In the genomic region with DNA sequence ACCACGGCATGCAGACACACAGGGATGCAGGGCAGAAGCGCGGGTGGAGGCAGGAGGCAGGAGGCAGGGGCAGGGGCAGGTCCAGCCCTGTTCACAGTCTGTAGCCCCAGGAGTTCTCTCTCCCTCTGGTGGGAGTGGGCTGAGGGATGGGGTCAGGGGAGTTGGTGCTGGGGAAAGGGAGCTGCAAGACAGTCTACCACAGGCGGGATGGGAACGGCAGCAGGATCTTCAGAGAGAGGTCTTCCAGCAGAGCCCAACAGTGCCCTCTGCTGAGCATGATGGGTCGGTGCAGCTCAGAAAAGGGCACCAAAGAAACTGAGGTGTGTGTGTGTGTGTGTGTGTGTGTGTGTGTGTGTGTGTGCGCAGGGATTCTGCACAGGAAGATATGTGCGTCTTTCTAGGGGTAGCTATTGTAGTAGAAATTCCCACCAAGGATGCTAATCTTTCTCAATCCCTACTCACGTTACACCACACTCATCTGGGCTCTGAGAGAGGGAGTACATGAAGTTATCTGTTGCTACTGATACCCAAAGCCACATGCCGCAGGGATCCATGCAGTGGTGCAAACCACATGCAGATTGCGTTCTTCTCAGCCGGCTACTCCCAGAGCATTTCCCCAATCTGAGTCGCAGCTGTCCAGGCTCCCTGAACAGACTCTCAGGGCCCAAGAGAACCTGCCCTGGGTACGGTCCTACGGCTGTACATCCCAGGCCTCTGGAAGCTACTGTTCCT, we compare ENCODE assay signal across 9 mouse cellular contexts.
DNase-seq lines count a peak whose midpoint lies in the region; ATAC-seq and TF ChIP-seq lines count a peak whose summit lies in the region.
"Had no signal": no experiment of that assay in that cellular context is flagged by ENCODE, and none has a peak within 500 bp of the region (broad histone marks: within the 10 kb centered on the region; RNA-seq: fewer than 3 reads in every experiment).

No protein-coding gene starts in this region.

- no peak overlapping the region for H3K9ac ChIP-seq in liver, postnatal 0 days (replicated peaks)
- H3K9ac ChIP-seq in neural tube, embryonic 15.5 days (replicated peaks), result no peak overlapping the region
- H3K9ac ChIP-seq: heart, embryonic 15.5 days had no signal

- no peak overlapping the region for H3K4me3 ChIP-seq in liver, postnatal 0 days (ENCODE audit: low read depth, low read length)
- H3K4me3 ChIP-seq in neural tube, embryonic 15.5 days (replicated peaks), result no peak overlapping the region
- H3K4me3 ChIP-seq: heart, embryonic 15.5 days had no signal

- peaks cover 46% of the 10 kb centered on the region for H3K36me3 ChIP-seq in liver, postnatal 0 days (replicated peaks; ENCODE audit: insufficient read depth, low read length)
- H3K36me3 ChIP-seq in neural tube, embryonic 15.5 days, result peaks cover 6% of the 10 kb centered on the region; the same call in 1 of the 2 replicates

- H3K27ac ChIP-seq in liver, postnatal 0 days (ENCODE audit: low read depth), result no peak overlapping the region
- H3K27ac ChIP-seq in neural tube, embryonic 15.5 days (replicated peaks), result no peak overlapping the region
- H3K27ac ChIP-seq: heart, embryonic 15.5 days had no signal

- no peaks in the 10 kb centered on the region for H3K27me3 ChIP-seq in liver, postnatal 0 days (ENCODE audit: insufficient read depth, low read length)
- H3K27me3 ChIP-seq in neural tube, embryonic 15.5 days (replicated peaks), result 0 out of 2 replicates have a peak, but pooled peaks cover 4% of the 10 kb centered on the region
- H3K27me3 ChIP-seq: heart, embryonic 15.5 days had no signal

- peak; percentile 95 for TF ChIP-seq CTCF in liver, postnatal 0 days (IDR thresholded peaks at IDR 0.05; ENCODE audit: low read depth)

- no peak for ATAC-seq in liver, postnatal 0 days
- peak; percentile 59 for ATAC-seq in neural tube, embryonic 15.5 days (ENCODE audit: low FRiP score)

- no peaks in the 10 kb centered on the region for H3K9me3 ChIP-seq in liver, postnatal 0 days (ENCODE audit: low read length)
- H3K9me3 ChIP-seq in neural tube, embryonic 15.5 days (replicated peaks), result no peaks in the 10 kb centered on the region
- H3K9me3 ChIP-seq: heart, embryonic 15.5 days had no signal

- no peak overlapping the region for H3K4me2 ChIP-seq in liver, postnatal 0 days (ENCODE audit: low read depth, low read length)
- H3K4me2 ChIP-seq in neural tube, embryonic 15.5 days, result no peak overlapping the region
- H3K4me2 ChIP-seq: heart, embryonic 15.5 days had no signal

- peak; percentile 67 for DNase-seq in CD4-positive, CD25-positive, alpha-beta regulatory T cell, adult 2 months (ENCODE audit: low read depth, low spot score)
- peak; percentile 64 for DNase-seq in adrenal gland, adult 2 months
- peak; percentile 69 for DNase-seq in embryo, embryonic 9.5 days (ENCODE audit: extremely low spot score)
- peak; percentile 51 to 69 for DNase-seq in heart, adult 9 months (ENCODE audit: low spot score in 2 of 2)
- DNase-seq in kidney, postnatal 14 days, result peak; percentile 82
- DNase-seq in liver, postnatal 0 days, result peak; percentile 75
- DNase-seq in thymus, postnatal 25 days, result peak; percentile 66

- no peak for TF ChIP-seq EP300 in liver, postnatal 0 days (IDR thresholded peaks at IDR 0.05; ENCODE audit: low read depth)

- 47% methylated on average over 15 of the region's 15 CpGs for WGBS in liver, postnatal 0 days (ENCODE audit: insufficient replicate concordance)
- WGBS in neural tube, embryonic 15.5 days, result 60% methylated on average over 15 of the region's 15 CpGs

- peaks cover 19% of the 10 kb centered on the region for H3K4me1 ChIP-seq in liver, postnatal 0 days (ENCODE audit: insufficient read depth)
- peaks cover 14% of the 10 kb centered on the region for H3K4me1 ChIP-seq in neural tube, embryonic 15.5 days
